Mouse (Mus musculus): ENCODE results near the gene Thada. TPM values are rescaled to one million over a fixed set of nuclear protein-coding genes. Genes with fewer than 3 reads are reported as not detected.
A peak's percentile ranks its signal among the peaks of the same experiment; 100 is the strongest.

Gene Thada
- total RNA-seq, 4 experiments from 2014 or later, result 15.0 to 17.3 (median 15.6) TPM

DNA sequence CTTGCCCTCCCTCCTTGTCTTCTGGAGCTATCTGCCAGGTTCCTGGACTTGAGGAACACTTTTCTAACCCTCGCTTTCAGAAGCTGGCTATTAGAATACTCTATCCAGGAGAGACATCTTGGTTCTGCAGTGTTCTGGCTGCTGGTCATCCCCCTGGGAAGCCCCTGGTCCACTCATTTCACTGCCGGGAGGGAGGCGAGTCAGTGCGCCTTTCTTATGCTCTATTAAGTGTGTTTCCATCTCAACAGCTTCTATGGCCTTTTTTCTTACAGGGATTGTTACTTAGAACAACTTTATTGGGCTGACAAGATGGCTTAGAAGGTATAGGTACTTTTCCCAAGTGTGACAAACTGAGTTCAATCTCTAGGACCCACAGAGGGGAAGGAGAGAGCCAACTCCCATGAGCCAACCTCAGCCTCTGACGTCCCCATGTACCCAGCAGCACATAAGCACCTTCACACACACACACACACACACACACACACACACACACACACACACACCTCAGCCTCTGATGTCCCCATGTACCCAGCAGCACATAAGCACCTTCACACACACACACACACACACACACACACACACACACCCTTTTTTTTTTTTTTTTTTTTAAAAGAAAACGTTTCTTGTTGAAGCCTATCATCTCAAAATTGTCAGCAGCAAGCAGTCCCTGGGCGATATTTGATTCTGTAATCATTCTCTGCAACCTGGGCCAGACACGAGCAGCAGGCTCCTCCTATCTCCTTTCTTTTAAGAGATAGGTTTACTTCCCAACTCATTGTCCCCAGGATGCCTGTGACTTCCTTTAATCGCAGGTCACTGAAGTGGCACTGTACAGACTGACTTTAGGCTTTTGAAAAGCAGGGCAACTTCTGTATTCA lies 113.9 kb downstream of the Thada start:
- no peak for DNase-seq (ENCODE audit: low spot score in 2 of 2)

DNA sequence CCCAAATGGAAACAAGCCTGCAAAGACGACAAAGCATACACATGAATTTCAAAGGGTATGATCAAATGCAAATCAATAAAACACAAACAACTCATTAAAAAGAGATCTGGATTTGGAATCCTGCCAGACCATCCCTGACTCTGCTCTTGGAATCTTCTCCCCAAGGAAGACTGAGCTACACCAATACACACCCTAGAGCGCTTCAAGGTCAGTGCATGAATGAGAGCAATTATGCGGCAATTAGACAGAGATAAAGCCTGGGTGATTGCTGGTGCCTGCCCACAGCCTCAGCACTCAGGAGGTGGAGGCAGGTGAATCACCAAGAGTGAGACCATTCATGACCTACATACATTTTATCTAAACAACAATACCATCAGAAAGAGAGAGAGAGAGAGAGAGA lies 114.7 kb downstream of the Thada start:
- no peak for DNase-seq (ENCODE audit: low spot score in 2 of 2)

DNA sequence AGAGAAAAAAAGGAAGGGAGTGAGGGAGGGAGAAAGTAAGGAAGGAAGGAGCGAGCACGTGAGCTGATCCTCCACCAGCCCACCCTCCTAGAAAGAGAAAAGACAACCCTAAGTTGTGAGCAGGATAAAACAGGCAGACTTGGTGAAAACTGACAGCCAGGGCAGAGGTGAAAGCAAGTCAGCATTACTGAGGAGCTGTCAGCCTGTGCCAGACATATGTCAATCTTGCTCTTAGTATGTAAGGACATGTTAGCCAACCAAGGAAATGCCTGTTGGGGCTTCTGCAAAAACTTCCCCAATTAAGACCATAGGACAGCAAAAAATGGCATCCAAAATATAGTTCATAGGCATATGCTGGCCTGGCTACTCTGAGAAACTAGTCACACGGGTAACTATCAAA lies 117.1 kb downstream of the Thada start:
- DNase-seq (ENCODE audit: low spot score in 2 of 2), result no peak

DNA sequence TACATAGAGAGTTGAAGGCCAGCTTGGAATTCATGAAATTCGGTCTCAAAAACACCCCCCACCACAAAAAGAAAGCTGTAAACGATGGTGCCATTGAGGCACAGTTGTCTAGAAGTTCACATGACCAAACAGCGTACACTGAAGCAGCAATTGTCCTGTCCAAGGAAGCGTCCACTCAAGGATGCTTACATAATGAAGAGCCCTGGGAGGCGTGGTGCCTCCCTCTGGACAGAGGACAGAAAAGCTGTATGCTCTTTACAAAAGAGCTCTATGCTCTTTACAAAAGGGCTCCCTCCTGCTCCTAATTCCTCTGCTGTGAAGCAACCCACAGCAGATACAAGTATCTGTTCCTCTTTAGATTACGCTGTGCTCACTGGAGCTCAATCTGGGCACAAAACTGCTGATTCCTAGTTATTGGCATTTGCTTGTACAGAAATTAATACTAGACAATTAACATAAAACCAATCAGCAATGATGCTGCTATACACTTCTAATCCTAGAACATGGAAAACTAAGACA lies 123.6 kb downstream of the Thada start:
- DNase-seq (ENCODE audit: low spot score in 2 of 2), result no peak

DNA sequence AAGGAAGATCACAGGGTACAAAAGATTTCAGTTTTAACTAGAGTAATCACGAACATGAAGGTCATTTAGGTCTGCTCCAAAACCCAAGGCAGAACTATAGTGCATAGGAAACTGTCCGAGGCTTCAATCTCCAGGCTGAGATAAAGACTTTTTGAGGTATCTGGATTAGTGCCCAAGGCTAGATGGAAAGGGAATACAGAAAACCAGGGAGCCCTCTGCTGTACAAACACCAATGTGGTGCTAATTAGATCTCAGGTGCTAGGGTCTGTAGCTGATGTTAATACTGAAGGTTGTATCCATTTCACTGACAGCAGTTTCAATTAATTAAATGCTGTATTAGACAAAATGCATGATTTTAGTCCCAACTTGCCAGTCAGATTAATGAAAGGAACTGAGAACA lies 124.3 kb downstream of the Thada start:
- no peak for DNase-seq (ENCODE audit: low spot score in 2 of 2)

DNA sequence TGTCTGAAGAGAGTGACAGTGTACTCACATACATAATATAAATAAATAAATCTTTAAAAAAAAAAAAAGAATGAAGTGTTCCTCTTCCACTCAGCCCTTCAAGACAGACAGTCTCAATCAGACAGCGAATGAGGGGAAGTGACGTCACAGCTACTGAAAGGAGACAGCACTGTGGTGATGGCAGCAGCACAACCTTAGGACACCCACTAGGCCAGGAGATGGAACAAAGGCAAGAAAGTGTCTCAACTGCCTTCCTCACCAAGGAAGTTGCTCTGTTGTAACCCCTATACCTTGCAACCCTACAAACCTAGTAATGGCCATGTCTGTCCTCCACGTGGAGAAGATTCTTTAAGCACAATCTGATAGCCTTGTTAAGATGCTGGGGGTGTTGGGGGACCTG lies 125.4 kb downstream of the Thada start:
- no peak for DNase-seq (ENCODE audit: low spot score in 2 of 2)

DNA sequence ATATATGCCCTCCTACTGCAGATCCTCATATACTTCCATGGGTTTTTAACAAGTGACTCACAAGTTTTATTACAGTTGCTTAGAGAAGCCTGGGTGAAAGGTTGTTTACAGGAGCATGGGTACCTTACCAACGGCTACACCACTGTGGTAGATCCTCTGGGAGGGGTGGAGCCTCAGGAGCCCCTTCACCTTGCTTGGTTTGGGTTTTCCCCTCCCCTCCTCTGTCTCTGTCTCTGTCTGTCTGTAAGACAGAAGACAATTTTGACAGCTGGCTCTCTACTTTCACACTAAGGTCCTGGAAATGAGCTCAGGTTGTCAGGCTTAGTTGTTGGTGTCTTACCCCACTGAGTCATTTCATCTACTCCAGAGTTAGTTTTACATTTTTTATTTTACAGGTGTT lies 130.0 kb downstream of the Thada start:
- DNase-seq (ENCODE audit: low spot score in 2 of 2), result no peak

DNA sequence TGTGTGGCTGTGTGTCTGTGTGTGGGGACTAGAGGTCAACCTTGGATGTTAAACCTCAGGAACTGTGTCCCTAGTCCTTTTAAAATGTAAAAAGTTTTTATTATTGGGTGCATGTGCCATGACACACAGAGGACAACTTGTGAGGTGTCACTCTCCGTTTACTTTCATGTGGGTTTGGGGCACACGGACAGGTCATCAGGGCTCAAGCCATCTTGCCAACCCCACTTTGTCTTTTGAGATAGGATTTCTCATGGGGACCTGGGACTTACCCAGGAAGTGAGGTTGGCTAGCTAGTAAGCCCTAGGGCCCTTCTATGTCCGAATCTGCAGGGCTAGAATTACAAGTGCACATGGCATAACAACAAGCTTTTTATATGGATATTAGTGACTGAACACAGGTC lies 130.9 kb downstream of the Thada start:
- DNase-seq (ENCODE audit: low spot score in 2 of 2), result no peak

DNA sequence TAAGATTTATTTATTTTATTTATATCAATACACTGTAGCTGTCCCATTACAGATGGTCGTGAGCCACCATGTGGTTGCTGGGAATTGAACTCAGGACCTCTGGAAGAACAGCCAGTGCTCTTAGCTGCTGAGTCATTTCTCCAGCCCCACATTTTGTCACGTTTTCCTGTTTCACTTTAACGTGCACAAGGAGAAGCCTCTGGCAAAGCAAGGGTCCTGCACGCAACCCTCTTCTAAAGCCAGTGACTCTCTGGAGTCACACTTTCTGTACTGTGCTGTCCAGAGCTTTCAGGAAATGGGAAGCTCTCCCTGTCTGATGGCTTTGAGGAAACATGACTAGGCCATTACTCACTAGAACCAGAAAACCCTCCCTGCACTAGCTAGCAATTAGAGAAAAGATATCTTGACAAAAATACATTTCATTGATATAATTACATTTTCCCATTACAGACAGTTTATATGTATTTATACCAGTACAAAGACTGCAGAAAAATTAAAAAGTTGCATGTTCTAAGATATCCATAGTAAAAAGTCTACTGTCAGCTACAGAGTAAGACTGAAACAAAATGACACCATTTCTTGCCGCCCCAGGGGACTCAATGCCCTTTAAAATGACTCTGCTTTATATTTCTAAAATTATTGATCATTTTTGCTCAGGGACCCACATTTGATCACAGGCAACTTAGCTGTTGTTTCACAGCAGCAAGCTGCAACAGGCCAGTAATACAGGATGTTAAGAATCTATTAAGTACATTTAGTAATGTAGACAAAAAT lies 131.6 kb downstream of the Thada start:
- no peak for DNase-seq (ENCODE audit: low spot score in 2 of 2)

DNA sequence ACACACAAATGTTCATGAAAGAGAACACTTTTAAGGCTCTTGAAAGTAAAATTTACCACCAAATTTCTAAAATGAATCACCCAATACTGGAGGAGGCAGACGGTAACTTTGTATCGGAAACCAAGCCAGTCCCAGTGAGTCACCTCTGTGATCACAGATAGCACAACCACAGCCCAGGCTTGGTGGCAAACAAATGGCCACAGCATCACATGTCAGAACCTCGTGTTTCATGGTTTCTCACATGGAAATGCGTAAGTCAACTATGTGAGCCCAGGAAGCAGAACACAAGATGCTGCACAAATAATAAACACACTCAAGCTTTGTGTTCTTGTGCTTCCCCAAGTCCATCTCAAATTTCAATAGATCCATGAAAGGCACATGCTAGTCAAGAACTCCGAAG lies 133.1 kb downstream of the Thada start:
- peak in 1 of 2 experiments; percentile 16 for DNase-seq (ENCODE audit: low spot score in 2 of 2)

DNA sequence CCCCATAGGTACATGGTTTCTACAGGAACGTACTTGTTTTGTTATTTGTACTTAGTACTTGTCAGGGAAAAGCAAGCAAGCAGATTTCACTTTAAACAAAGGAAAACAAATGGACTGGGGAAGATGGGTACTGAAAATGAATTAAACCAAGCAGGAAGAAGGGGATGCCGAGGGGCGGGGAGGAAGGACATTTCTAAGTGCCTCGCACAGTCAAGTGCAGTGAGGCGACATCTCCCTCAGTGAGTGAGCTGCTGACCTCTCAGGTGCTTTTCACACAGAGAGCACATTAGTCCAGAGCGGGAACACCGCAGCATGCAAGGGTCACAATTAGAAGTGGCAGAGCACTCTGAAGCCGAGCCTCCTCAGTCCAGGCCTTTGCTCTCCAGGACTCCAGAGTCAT lies 135.0 kb downstream of the Thada start:
- no peak for DNase-seq (ENCODE audit: low spot score in 2 of 2)

DNA sequence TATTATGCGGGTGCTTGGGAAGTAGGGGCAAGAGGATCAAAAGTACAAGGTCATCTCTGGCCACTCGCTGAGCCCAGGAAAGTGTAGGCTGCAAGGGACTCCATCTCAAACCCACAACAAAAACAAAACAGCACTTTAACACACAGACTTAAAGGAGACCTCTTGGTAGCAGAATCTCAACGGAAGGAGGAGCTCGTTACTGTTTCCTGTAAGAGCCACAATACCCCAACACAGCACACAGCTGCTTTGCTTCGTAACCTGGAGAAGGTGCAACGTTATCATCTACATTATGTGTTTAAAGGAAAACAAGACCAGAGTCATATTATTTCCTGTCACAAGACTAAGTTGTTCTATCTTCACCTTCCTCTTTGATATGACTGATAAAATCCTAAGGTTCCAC lies 135.5 kb downstream of the Thada start:
- DNase-seq (ENCODE audit: low spot score in 2 of 2), result no peak

DNA sequence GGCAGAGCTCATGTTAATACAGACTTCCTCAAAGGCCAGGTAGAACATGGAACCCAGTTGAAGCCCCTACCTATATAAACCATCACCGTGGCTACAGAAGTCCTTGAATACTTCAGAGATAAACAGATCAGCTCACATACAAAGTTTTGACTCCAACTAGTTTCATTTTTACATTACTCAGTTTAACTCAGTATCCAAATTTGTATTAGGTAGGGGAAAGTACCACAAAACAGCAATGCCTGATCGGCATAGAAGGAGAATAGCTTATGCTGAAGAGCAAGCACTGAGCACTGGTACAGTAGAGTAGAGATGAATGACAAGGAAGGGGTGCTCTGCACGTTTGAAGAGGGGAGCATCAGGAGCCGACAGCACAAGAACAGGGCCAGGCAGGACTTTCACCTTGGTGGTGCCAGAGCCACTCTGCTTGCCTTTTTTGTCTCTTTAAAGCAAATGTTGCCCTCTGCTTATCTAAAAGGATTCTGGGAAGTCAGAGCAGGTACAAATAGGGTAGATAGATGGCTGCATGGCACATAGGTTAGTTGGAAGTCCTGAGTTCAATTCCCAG lies 136.0 kb downstream of the Thada start:
- no peak for DNase-seq (ENCODE audit: low spot score in 2 of 2)

DNA sequence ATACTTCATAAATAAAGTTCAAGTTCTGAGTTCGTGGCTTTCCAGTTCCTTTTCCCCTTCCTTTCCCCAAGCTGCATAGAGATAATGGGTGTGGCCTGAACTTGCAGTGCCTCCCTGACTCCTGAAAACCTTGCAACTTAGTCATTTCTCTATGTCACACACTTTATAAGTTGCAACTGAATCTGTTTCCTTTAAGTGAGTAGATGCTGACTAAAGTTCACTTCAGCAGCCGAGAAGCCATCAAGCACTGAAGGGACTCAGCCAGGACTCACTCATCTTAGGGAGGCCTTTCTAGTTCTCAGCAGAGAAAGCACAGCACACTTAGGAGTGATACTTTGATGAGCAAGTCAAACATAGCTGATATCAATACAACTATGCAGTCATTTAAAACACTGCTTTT lies 137.5 kb downstream of the Thada start:
- no peak for DNase-seq (ENCODE audit: low spot score in 2 of 2)

DNA sequence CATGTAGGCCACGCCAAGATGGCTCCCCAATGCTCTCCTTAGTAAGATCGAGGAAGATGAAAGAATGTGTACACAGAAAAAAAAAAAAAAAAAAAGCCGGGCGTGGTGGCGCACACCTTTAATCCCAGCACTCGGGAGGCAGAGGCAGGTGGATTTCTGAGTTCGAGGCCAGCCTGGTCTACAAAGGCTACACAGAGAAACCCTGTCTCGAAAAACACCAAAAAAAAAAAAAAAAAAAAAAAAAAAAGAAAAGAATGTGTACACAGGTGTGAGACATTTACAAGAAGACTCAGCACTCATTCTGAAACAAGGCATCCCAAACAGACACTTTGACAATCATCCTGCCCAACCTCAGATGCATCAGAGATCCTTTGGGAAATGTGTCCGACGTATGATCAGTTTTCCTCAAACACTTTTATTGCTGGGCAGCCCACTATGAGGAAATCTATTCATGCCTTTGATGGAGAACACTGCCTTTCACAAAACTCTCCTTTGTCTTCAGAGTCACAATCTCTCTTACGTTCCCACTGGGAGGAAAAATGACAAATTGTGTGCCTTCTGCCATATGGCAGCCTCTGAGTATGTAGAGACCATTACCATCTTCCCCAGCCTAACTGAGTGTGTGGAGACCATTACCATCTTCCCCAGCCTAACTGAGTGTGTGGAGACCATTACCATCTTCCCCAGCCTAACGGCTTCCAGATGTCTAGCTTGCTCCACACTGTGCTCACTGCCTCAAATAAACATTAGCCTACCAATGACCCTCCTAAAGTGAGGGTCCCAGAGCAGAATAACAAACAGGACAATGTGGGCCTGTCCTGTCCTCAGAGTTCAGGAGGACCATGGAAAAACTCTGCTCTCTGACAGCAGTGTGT lies 138.7 kb downstream of the Thada start:
- DNase-seq (ENCODE audit: low spot score in 2 of 2), result no peak

DNA sequence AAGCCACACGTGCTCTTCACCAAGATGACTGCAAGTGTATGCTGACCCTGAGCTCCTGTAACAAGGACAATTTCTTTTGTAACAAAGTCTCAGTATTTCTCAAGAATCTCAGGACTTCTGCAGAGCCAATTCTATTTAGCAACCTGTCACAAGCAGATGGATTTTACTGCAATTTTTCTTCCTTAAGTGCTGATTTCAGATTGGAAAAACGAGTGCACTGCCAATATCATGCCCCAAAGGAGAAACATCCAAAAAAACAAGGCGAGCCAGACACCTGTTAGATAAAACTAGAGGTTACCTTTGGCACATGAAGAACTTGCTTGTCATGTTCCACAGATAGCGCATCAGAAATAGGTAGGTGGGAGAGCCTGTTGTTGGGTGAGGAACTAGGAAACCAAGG lies 143.8 kb downstream of the Thada start:
- DNase-seq (ENCODE audit: low spot score in 2 of 2), result no peak

DNA sequence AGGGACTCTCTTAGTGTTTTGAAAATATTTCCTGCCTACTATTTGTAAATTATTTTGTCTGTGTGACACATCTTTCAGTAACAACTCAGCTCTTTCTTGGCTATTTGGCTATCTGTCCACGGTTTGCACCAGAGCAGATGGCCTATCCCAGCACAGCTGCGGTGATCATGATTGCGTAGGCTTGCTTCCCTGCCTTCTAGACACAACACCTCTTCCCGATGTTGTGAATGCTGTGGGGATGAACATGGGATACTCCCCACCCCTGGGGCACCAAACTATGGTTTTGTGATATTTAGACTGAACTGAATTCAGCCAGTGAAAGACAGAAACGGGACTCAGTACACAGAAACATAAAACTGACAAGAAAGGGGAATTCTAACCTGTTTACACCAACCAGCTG lies 144.7 kb downstream of the Thada start:
- peak in 1 of 2 experiments; percentile 12 for DNase-seq (ENCODE audit: low spot score in 2 of 2)

DNA sequence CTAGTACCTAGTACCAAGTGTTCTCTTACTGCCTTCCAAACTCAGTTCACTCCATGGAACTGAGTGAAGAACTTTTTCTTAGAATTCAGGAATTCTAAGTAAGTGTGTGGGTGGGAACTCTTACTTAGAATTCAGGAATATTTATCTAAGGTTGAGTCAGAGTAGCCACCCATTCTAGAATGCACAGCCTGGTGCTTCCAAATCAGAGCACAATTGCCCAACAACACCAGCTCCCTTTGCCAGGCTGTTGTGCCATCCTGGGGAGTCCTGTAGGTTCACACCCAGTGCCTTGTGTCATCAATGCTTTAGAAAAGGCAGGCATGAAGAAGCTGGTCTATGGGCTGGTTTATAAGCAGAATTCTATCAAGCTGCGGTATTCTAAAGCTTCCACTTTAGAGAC lies 145.4 kb downstream of the Thada start:
- peak in 1 of 2 experiments; percentile 23 for DNase-seq (ENCODE audit: low spot score in 2 of 2)

DNA sequence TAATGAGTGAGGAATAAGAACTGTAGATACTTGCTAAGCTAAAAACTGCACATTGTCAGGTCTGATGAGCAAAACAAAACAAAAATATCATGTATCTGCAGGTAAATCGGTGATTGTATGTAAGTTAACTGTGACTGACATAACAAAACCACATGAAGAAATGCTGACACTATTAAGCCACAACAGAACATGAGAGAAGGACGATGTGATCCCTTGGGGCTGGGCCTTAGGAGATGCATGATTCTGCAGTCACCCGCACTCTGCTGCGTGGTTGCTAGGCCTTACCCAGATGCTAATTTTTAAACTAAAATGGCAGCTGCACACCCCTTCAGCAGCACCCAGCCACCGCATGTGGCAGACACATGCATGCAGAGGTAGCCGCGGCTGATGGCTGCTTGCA lies 151.7 kb downstream of the Thada start:
- no peak for DNase-seq (ENCODE audit: low spot score in 2 of 2)

DNA sequence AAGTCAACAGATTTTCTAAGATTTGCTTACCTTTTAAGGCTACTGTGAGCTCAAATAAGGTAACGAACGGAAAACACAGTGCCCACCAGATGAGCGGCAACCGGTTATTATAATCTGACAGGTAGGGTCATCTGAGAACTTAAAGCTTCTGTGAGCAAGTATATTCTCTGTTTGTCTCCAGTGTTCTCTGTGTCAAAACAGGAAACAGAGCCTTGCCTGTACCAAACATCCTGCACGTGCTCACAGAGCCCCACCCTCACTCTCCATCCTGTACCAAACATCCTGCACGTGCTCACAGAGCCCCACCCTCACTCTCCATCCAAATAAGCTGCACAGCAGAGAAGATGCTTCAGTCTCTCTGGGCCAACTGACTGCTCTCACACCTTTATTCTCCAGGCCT lies 152.5 kb downstream of the Thada start:
- DNase-seq (ENCODE audit: low spot score in 2 of 2), result no peak

DNA sequence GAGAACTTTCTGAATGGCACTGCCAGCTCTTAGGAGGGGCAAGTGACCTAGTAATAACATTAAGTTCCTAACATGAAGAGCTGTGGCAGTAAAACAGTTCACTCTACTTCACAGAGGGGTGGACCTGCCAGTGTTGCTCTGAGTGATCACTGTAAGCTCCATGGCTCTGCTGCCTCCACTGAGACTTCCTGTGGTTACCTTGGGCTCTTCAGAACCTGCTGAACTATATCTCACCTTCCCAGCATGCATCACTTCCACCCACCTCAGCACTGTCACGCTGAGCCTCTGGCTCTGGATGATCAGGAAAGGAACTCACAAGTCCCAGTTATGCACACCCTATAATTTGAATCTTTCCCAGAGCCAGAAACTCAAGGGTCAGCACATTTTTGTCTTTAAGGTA lies 159.9 kb downstream of the Thada start:
- DNase-seq (ENCODE audit: low spot score in 2 of 2), result no peak
